Mouse (Mus musculus): Measurements from ENCODE around the gene Tnfaip8l3. TPM values are rescaled to one million over a fixed set of nuclear protein-coding genes. Genes with fewer than 3 reads are reported as not detected.
A peak's percentile ranks its signal among the peaks of the same experiment; 100 is the strongest.

Gene Tnfaip8l3
- total RNA-seq (2021), result 10 to 100 TPM in 1 of 2 experiments, 1 to 10 TPM in 1; 9.1 to 11.7 TPM
- long read RNA-seq, experiment 1, full-length matches to known transcripts, result 11 of 11 reads
- long read RNA-seq, experiment 1, partial matches to known transcripts, result 0 of 11 reads
- long read RNA-seq, experiment 1, other reads (novel, unspliced or antisense), result 0 of 11 reads
- long read RNA-seq, experiment 2, full-length matches to known transcripts, result 8 of 8 reads
- long read RNA-seq, experiment 2, partial matches to known transcripts, result 0 of 8 reads
- long read RNA-seq, experiment 2, other reads (novel, unspliced or antisense), result 0 of 8 reads

DNA sequence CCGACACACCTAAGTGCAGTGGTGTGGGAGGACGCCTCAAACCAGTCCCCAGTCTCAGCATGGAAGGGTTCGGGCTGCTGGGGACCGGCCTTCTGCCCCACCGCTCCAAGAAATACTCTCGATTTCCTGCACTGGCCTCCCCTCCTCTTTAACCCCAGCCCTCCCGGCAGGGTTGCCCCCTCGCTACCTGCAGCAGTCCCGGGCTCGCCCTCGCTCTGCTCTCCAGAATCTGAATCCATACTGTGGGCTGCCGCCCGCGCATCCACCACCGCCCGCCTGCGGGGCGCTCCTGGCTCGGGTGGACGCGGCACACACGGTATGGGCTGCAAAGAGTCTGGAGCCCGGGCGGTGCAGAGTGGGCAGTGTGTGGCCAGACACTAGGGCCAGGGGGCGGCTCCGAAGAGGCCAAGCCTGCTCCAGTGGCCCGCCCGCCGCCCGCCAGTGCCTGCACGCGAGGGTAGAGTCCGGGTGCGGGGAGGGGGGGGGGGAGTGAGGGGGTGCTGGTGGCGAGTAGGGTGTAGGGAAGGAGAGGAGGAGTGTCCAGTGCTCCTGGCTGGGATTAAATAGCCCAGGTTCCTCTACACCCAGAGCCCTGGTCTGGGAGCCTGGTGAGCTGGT is at the start of gene Tnfaip8l3:
Gene Tnfaip8l3, minus strand, starts transcription at position 357 of the 618 bp plus-strand sequence.
- peak; percentile 39 to 43 for DNase-seq (ENCODE audit: low spot score in 2 of 2)

DNA sequence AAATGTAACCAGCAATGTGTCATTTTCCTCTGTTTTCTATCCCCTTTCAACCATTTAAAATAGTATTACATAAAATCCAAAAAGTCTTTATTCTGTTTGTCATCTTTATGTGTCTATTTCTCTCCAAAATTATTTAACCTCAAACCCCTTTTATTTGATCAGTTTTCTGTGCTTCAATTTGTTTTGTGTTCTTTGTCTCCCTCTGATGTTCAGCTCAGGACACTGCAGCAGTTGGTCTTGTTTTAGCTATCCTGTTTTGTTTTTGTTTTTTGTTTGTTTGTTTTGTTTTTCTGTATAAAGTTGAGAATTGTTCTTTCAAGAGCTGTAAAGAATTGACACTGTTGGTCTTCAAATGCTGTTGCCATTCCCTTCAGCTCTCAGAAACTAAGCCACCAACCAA is 44.5 kb upstream of the Tnfaip8l3 start:
- no peak for DNase-seq (ENCODE audit: low spot score in 2 of 2)

DNA sequence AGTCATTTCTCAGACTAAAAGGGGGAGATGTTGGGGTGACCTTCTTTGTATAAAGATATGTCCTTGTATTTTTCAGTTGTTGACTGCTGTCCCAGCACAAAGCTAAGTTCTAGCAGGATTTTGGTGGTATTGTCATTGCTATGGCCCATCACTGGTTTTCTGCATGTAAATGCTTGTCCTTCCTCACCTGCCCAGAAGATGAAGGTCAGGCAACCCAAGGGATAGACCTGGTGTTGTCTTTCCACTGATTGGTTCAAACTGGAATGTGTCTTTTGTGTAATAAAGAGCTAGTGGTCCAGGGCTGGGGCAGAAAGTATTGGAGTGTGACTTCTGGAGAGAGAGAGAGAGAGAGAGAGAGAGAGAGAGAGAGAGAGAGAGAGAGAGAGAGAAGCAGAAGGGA is 30.4 kb upstream of the Tnfaip8l3 start:
- DNase-seq (ENCODE audit: low spot score in 2 of 2), result no peak

DNA sequence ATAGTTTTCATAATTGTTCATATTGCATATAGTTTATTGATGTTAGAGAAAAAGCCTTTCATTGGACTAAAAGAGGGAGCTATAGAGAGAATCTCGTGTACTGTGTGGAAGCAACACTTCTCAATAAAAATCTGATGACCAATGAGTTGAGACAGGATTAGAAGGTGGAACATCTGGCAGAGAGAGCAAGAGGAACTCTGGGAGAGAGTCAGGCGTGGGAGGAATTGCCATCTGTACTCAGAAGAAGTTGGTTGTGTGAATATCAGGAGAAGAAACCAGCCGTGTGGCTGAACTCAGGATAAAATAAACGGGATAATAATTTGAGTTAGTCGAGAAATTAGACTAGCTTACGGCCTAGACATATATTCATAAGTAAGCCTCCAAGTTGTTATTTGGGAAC is 28.9 kb upstream of the Tnfaip8l3 start:
- DNase-seq (ENCODE audit: low spot score in 2 of 2), result peak; percentile 9 to 32

DNA sequence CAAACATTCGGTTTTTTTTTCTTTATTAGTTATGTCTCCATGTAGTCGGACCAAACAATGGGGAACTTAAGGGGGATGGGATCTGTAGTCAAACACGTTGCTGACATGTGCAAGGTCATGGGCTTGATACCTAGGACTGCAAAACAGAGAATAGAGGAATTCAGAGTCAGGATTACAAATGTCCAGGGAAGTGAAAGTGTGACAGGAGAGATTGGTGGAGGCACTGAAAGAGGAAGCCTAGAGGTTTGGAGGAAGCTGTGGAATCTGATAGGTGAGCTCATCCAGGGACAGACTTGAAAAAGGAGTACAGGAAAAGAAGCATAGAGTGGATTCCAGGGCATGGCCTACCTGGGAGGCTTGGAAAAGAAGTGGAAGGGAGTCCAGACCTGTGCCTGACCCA is 16.1 kb upstream of the Tnfaip8l3 start:
- DNase-seq (ENCODE audit: low spot score in 2 of 2), result no peak

DNA sequence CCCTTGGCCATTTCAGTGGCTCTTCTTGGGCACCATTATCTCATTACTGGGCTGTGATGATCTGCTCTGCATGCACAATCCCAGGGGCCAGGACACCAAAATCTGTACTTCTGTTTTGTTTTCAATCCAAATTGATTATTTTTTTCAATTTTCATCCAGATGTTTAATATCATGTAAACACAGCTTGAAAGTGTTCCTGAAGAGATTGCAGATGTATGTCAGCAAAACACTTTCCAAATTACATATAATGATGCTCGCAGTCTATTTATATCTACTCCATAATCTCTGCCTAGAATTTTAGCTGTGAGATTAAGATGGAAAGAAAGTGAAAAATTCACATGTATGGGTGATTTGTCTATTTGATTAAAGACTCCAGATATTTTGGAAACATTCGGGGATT is 9.6 kb upstream of the Tnfaip8l3 start:
- DNase-seq (ENCODE audit: low spot score in 2 of 2), result no peak

DNA sequence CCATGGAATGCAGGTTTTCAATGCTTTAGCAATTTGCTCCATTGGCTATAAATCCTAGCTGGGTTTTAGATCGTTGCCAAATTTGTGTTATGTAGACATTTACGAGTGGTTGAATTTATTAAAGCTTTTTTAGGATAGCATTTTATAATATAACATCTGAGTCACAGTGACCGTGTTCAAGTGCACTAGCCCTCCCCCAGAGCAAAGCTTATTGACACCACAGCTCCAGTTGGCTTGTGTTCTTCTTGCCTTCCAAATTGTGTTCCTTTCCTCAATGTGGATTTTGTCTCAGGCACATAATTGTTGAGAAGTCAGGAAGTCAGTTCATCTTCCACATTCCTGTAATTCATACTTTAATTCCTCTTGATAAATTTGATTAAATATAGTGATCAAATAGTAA is 6.7 kb upstream of the Tnfaip8l3 start:
- no peak for DNase-seq (ENCODE audit: low spot score in 2 of 2)

DNA sequence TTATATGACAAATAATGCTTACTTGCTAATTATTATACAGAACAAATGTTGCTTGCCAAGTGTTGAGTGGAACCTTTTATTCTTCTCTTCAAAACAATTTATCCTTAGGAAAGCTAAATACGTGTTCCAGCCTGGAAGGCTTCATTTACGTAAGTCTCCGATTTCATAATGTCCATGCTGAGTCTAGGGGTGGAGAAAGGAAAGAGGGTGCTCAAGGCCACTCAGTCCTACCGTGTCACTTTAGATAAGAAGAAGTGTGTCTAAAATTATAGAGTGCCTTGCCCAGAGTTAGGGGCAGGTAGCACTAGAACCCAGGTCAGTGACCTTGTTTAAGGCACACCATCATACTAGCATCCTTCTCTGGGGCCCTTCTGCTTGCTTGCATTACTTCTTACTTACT is 5.5 kb upstream of the Tnfaip8l3 start:
- DNase-seq (ENCODE audit: low spot score in 2 of 2), result no peak

DNA sequence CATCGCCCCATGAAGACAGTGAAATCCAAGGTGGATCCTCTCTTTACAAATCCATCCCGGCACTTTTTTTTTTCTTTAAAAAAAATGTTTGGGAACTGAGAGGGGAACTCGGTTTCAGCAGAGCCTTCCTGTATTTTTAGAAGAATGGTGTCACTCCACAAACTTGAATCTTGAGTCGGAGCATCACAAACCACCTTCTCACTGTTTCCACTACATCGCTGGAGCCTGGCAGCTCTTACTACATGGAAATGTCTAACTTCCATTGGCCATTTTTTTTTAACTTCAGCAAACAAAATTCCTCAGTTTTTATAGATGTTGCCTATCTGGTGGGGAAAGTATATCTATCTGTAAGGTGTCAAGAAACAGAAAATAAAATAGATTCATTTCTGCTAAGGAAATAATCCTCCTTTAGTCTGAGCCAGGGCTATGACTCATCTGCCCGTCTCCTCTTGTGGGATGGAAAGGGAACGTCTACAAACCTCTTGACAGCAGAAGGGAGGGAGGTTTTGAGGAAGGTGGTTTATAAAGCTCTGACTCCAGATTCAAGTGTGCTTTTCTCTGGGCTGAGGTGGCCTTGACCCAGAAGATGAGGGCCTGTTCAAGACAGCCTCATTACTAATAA is 3.4 kb upstream of the Tnfaip8l3 start:
- DNase-seq (ENCODE audit: low spot score in 2 of 2), result peak in 1 of 2 experiments; percentile 12

DNA sequence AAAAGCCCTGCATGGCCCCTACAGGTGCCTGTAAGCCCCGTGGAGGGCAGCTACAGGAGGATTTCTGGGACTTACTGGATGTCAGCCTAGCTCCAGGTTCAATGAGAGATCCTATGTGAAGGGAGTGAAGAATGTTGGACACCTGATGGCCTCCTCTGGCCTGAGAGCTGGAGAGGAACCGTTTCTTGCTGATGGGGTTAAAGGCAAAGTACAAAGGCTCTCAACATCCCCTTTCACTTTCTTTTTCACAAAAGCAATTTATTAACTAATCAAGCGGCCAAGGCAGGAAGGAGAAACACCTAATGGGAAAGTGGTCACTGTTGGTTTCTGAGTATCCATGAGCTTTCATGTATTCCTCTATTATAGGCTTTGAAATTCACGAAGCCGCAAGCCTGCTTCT is 1.0 kb upstream of the Tnfaip8l3 start:
- DNase-seq (ENCODE audit: low spot score in 2 of 2), result no peak

DNA sequence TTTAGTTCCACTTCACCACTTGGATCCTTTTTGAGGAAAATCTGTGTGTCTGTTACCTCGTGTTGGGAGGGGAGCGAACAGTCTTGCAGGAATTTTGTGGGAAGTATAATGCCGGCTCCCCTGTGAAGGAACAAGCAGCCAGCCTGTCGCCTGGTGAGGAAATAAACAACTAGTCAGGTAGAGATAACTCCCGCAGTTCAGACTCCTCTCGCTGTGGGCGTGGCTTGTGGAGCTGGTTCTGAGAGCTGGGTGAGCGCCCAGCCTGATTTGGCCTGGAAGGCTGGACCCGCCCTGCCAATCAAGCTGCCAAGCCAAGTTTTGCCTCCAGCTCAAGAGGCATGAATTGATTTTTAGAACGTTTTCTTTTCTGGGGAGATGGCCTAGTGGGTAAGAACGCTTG is 589 bp upstream of the Tnfaip8l3 start:
- peak; percentile 44 to 68 for DNase-seq (ENCODE audit: low spot score in 2 of 2)

DNA sequence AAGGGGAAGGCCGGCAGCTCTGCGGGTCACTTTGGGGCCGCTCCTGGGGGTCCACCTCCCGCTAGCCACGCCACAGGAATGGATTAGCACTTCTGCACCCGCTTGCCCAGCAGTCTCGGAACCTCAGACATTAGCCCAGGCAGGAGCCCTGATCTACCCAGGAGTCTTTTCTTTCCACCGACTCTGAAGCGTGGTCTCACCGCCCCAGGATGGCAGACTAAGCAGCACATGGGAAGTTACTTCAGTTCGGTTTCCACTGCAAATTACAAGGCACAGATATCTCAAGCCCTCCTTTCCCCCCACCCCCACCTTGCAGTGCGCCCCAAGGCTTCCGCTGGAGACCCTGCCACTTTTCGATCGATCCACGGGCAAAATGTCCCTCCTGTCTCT is 551 bp downstream of the Tnfaip8l3 start:
- DNase-seq (ENCODE audit: low spot score in 2 of 2), result no peak

DNA sequence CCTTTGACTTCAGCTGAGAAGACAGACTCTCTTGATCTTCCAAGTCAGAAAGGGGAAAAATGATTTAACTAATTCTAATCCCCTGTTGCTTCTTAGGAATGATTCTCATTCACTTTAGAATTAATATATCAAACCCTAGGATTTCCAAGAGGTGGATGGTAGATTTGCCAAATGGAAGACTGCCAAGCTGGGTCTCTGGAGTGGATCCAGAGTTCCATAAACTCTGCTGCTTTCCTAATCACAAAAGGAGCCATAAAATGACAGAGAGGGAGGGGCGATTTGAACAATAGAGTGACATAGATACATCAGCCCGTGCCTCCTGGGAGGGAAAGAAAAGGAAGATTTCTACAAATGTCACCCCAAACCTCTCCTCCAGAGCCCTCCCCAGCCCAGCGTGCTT is 3.4 kb downstream of the Tnfaip8l3 start:
- DNase-seq (ENCODE audit: low spot score in 2 of 2), result no peak

DNA sequence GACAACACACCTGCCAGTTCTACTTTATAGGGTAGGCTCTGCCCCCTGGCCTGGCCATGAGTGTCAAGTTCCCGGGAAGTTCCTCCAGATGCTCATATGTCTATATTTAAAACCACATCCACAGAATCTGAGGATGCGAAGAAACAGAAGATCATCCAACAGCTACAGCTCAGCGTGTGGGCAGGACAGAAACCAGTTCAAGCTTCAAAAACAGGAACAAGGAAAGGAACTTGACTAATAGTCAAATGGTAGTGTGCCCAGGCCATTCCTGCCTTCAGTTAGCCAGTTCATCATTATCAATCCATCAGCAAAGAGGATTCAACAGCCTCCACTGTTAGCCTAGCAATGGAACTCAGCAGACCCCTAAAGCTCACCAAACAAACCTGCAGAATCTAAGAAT is 4.5 kb downstream of the Tnfaip8l3 start:
- DNase-seq (ENCODE audit: low spot score in 2 of 2), result no peak

DNA sequence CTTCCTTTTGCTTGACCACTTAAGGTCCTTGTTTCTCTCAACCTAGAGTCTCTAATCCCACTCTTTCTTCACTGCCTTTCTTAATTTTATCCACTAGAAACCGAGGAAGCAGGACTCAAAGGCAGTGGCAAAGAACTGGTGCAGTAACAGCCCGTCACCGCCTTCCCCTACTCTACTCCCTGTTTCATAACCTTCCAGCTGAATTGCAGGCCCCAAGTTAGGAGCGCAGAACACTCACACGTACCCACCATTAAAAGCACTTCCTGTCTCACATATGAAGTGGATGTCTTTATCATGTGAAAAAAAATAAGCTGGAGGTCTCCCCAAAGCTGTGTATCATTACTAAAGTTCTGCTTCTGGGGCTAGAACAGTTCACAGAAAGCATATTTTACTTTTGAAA is 6.5 kb downstream of the Tnfaip8l3 start:
- no peak for DNase-seq (ENCODE audit: low spot score in 2 of 2)

DNA sequence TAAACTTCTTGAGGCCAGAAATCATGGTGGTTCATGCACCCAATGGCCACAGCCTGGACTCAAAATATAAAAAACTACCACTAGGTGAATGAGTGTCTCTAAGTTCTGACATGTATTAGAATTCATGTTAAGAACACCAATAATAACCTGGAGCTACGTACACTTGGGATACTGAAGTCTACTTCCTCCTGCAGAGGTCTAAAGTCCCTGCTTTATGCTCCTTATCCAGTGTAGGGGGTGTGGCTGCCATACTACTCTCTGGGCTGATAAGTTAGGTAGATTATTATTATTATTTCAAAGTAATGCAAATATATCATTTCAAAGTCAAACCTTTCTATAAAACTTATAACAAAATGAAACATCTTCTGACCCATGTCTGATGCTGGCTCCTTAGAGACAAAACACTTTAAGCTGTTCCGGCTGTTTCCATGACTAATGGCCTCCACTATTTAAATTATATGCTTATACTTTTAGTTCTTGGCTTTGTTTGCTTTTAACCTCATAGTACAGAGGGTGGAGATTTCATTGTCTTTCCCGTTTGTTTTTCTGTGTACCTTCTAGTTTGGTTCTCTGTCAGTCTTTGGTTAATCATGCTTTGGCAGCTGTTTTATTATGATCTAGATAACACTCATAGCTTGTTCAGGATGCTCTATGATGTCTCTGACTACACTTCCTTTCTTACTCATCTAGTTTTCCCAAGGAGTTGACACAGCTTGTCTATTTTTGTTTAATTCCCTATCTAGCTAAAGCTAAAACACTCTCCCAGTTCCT is 16.7 kb downstream of the Tnfaip8l3 start:
- no peak for DNase-seq (ENCODE audit: low spot score in 2 of 2)

DNA sequence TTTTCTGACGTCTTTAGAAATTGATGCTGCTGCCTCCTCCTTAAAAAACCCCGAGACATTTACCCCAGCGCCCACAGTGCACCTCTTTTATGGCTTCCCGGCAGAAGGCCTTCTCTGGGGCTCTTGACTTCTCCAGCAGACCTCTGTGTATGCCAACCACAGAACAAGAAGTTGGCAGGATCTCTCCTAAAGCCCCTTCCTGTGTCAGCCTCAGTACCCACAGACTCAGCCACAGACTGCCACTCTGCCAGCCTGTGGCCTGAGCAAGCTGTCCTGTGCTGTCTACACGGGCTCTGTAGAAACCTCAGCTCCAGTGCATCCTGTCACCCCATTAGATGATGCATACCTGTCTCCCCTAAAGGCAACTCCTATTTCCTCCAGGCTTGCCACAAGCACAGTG is 19.2 kb downstream of the Tnfaip8l3 start:
- DNase-seq (ENCODE audit: low spot score in 2 of 2), result no peak

DNA sequence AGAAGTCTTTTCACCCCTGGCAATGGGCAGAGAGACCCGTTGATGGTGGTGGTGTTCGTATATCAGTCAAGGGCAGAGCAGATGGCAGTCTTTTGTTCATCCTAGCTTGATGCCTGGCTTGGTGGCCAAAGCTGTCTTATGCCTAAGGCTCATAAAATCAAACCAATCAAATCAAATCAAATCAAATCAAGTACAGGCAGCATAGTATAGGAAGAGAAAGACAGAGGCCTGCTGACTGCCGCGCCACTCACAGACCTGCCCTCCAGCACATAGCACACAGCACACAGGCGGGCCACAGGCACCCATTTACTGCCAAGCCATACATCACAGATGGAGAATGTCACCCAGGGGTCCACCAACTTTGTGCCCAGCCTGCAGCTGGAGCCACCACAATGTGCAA is 25.1 kb downstream of the Tnfaip8l3 start:
- no peak for DNase-seq (ENCODE audit: low spot score in 2 of 2)

DNA sequence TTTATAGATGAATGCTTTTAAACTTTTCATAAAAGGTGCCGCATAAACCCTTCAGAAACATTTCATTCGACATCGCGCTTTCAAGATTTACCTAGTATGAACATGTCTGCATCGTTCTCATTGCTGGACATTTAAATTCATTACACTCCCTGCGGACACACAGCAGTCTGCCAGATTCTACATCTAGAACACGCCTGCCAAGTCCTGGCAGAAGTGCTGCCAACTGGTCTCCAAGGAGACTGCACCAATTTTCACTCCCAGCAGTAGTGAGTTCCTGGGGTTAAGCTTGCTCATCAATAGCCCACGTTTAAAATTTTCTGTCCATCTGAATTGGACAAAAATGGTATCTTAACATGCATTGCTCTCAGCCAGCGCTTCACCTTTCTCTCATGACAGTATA is 30.5 kb downstream of the Tnfaip8l3 start:
- peak; percentile 6 to 51 for DNase-seq (ENCODE audit: low spot score in 2 of 2)

DNA sequence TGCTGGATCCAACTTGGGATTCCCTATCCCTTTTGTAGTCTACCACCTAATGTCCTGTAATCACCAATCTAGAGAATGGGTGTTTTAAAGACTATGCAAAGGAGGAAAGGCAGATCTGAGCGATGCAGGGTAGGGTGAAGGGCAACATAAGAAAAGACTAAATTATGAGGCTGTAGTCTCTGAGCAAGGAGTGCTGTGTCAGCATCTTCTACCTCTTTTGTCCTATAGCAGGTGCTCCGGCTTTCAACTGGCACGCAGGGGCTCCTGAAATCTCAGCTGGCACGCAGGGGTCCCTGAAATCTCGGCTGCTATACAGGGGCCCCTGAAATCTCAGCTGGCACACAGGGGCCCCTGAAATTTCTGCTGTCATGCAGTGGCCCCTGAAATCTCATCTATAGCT is 33.5 kb downstream of the Tnfaip8l3 start:
- DNase-seq (ENCODE audit: low spot score in 2 of 2), result no peak

DNA sequence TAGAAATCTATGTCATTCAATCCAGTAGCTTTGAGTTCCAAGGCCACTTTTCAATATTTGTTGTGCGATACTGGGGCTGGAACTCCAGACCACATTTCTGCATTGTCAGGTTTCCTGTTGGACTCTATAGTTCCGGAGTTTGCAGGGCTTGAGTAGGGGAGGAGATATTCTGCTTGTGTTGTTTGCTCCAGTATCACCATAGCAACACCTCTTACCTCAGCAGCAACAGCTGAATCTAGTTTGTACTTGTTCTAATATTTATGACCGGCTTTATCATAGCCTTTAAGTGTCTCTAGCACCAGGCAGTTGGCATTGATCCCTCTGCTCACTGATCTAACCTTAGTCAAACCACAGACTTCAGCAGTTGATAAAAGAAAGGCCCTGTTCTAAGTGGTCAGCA is 45.4 kb downstream of the Tnfaip8l3 start:
- DNase-seq (ENCODE audit: low spot score in 2 of 2), result no peak

DNA sequence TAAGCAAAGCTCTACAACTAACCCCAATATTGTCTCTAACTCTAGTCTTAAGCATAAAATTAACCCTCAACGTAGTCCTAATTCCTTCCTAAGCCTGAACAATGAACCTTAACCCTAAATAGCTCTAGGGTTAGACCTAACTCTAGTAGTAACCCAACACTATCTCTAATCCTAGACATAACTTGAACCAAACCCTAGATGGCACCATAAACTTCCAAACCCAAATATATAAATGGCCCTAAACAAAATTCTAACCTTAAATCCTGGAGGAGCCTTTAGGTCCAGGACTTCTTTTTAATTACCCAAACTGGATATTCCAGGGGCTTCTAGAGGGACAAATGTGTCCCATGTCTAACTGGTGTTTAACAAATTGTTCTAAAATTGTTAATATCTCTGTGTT is 73.7 kb downstream of the Tnfaip8l3 start:
- no peak for DNase-seq (ENCODE audit: low spot score in 2 of 2)

All from left cerebral cortex, adult 18-20 months (tissue).